Mouse (Mus musculus) embryonic facial prominence, embryonic 11.5 days (tissue): ENCODE data around the gene Usp45. TPM values are rescaled to one million over a fixed set of nuclear protein-coding genes. Genes with fewer than 3 reads are reported as not detected.

Source experiments
- polyA plus RNA-seq: library from polyadenylated mRNA; unstranded; fragments of >200 nt; fragmentation: Nextera tagmentation; extraction: Ambion mirVana; gene quantifications from 2 replicates; pipeline ENCODE4 v1.2.1, GENCODE M21; 2014

Gene Usp45
- polyA plus RNA-seq, 1 experiment from 2014 or later, result 11.6 TPM

Other genes starting within 250 kb of the Usp45 start
- gene Prdm13, start 81.2 kb upstream of the Usp45 start, polyA plus RNA-seq, result 0.29 and 0.53 TPM in 2 replicates
- 61.3 and 67.5 TPM in 2 replicates for gene Ccnc, start 39.5 kb upstream of the Usp45 start, polyA plus RNA-seq
- gene Tstd3, start 56 bp downstream of the Usp45 start, polyA plus RNA-seq, result 18.6 and 19.4 TPM in 2 replicates
- 158 and 175 TPM in 2 replicates for gene Pnisr, start 80.4 kb downstream of the Usp45 start, polyA plus RNA-seq
- gene Coq3, start 112.5 kb downstream of the Usp45 start, polyA plus RNA-seq, result 13.5 and 16.5 TPM in 2 replicates
- 15.3 and 15.7 TPM in 2 replicates for gene Faxc, start 164.2 kb downstream of the Usp45 start, polyA plus RNA-seq